Mouse (Mus musculus): ENCODE results near the gene Rbak. TPM values are rescaled to one million over a fixed set of nuclear protein-coding genes. Genes with fewer than 3 reads are reported as not detected.
"Not testable (repeated sequence)": the region's sequence is repeated elsewhere in the genome, so short reads cannot be mapped to it uniquely, and the experiment has no call there.

Rbak gene
- polyA plus RNA-seq (2015; fragmentation: Nextera tagmentation; extraction: Ambion mirVana): 13.4 and 15.4 TPM in 2 replicates

- under 1% methylated on average over 58 of the region's 58 CpGs for WGBS
- peak within 1 kb of the TSS; percentile 63 for H3K4me3 ChIP-seq (replicated peaks)
- ATAC-seq (ENCODE audit: insufficient number of reproducible peaks, low FRiP score, low TSS enrichment, low read depth): peak; percentile 93
Measured at GRCm38 (mm10) chr5:143180255-143181076, at the start of gene Rbak, which contains the start of gene Spdye4b. TSS of gene Rbak (minus strand) at chr5:143180775. TSS of gene Spdye4b (plus strand) at chr5:143181017.

GRCm38 (mm10) chr5:143226790-143227189, 46.2 kb upstream of the Rbak start, which contains the start of gene Spdye4a:
TSS of gene Spdye4a (minus strand) at chr5:143226890.
- ATAC-seq (ENCODE audit: insufficient number of reproducible peaks, low FRiP score, low TSS enrichment, low read depth): no peak
- no peak within 1 kb of the TSS for H3K27ac ChIP-seq (replicated peaks)
- no peaks in the 10 kb centered on the region for H3K36me3 ChIP-seq
- peaks cover 7% of the 10 kb centered on the region; the same call in 1 of the 2 replicates for H3K9me3 ChIP-seq (replicated peaks)
- H3K4me3 ChIP-seq (replicated peaks): no peak within 1 kb of the TSS
- H3K4me2 ChIP-seq (replicated peaks): no peak within 1 kb of the TSS
- H3K4me1 ChIP-seq: no peaks in the 10 kb centered on the region
- no peak within 1 kb of the TSS for H3K9ac ChIP-seq
- no peaks in the 10 kb centered on the region for H3K27me3 ChIP-seq
- 86% methylated on average over 3 of the region's 3 CpGs for WGBS

More at GRCm38 (mm10) chr5:143180255-143181076, at the start of gene Rbak, which contains the start of gene Spdye4b:
- H3K27ac ChIP-seq (replicated peaks): peak within 1 kb of the TSS; percentile 85
- no peaks in the 10 kb centered on the region for H3K27me3 ChIP-seq
- peak within 1 kb of the TSS; percentile 86 for H3K9ac ChIP-seq
- peak within 1 kb of the TSS; percentile 81 for H3K4me2 ChIP-seq (replicated peaks)
- H3K4me1 ChIP-seq: peaks cover 14% of the 10 kb centered on the region
- peaks cover 34% of the 10 kb centered on the region for H3K36me3 ChIP-seq
- H3K9me3 ChIP-seq (replicated peaks): peaks cover 8% of the 10 kb centered on the region; the same call in 1 of the 2 replicates

GRCm38 (mm10) chr5:143222287-143222686, 41.7 kb upstream of the Rbak start:
- no peak overlapping the region for H3K27ac ChIP-seq (replicated peaks)
- H3K9me3 ChIP-seq (replicated peaks): no peaks in the 10 kb centered on the region
- H3K36me3 ChIP-seq: no peaks in the 10 kb centered on the region
- ATAC-seq (ENCODE audit: insufficient number of reproducible peaks, low FRiP score, low TSS enrichment, low read depth): no peak
- H3K4me2 ChIP-seq (replicated peaks): no peak overlapping the region
- H3K4me3 ChIP-seq (replicated peaks): no peak overlapping the region
- H3K4me1 ChIP-seq: no peaks in the 10 kb centered on the region
- H3K9ac ChIP-seq: no peak overlapping the region
- no peaks in the 10 kb centered on the region for H3K27me3 ChIP-seq
- WGBS: 65% methylated on average over 1 of the region's 1 CpGs

GRCm38 (mm10) chr5:143220996-143221395, 40.4 kb upstream of the Rbak start:
- Histone ChIP-seq H3K27me3 (no peaks in the 10 kb centered on the region), H3K27ac (replicated peaks) (no peak overlapping the region), H3K9ac (no peak overlapping the region), H3K4me1 (no peaks in the 10 kb centered on the region), H3K9me3 (replicated peaks) (no peaks in the 10 kb centered on the region), H3K36me3 (no peaks in the 10 kb centered on the region), H3K4me2 (replicated peaks) (no peak overlapping the region), H3K4me3 (replicated peaks) (no peak overlapping the region)
- 74% methylated on average over 5 of the region's 5 CpGs for WGBS
- ATAC-seq (ENCODE audit: insufficient number of reproducible peaks, low FRiP score, low TSS enrichment, low read depth): no peak

- no peak for ATAC-seq (ENCODE audit: insufficient number of reproducible peaks, low FRiP score, low TSS enrichment, low read depth)
Measured at GRCm38 (mm10) chr5:143213832-143214231, 33.3 kb upstream of the Rbak start.

GRCm38 (mm10) chr5:143205015-143205414, 24.4 kb upstream of the Rbak start:
- Histone ChIP-seq H3K4me1 (no peaks in the 10 kb centered on the region), H3K4me3 (replicated peaks) (no peak overlapping the region), H3K4me2 (replicated peaks) (no peak overlapping the region), H3K27ac (replicated peaks) (no peak overlapping the region), H3K27me3 (no peaks in the 10 kb centered on the region), H3K9ac (no peak overlapping the region), H3K9me3 (replicated peaks) (no peaks in the 10 kb centered on the region), H3K36me3 (no peaks in the 10 kb centered on the region)
- 69% methylated on average over 3 of the region's 3 CpGs for WGBS
- ATAC-seq (ENCODE audit: insufficient number of reproducible peaks, low FRiP score, low TSS enrichment, low read depth): no peak

More at GRCm38 (mm10) chr5:143213832-143214231, 33.3 kb upstream of the Rbak start:
- Histone ChIP-seq H3K27me3 (0 out of 2 replicates have a peak, but pooled peaks cover 3% of the 10 kb centered on the region), H3K36me3 (no peaks in the 10 kb centered on the region), H3K9ac (no peak overlapping the region), H3K4me3 (replicated peaks) (no peak overlapping the region), H3K27ac (replicated peaks) (no peak overlapping the region), H3K9me3 (replicated peaks) (no peaks in the 10 kb centered on the region), H3K4me2 (replicated peaks) (no peak overlapping the region), H3K4me1 (no peaks in the 10 kb centered on the region)
- 86% methylated on average over 2 of the region's 2 CpGs for WGBS

GRCm38 (mm10) chr5:143196506-143196905, 15.9 kb upstream of the Rbak start:
- Histone ChIP-seq H3K9me3 (replicated peaks) (no peaks in the 10 kb centered on the region), H3K4me1 (no peaks in the 10 kb centered on the region), H3K36me3 (no peaks in the 10 kb centered on the region), H3K27ac (replicated peaks) (no peak overlapping the region), H3K9ac (no peak overlapping the region), H3K4me2 (replicated peaks) (no peak overlapping the region), H3K27me3 (no peaks in the 10 kb centered on the region), H3K4me3 (replicated peaks) (no peak overlapping the region)
- 77% methylated on average over 4 of the region's 4 CpGs for WGBS
- ATAC-seq (ENCODE audit: insufficient number of reproducible peaks, low FRiP score, low TSS enrichment, low read depth): no peak

GRCm38 (mm10) chr5:143195166-143195565, 14.6 kb upstream of the Rbak start:
- H3K36me3 ChIP-seq: no peaks in the 10 kb centered on the region
- H3K27ac ChIP-seq (replicated peaks): no peak overlapping the region
- no peak overlapping the region for H3K4me2 ChIP-seq (replicated peaks)
- no peaks in the 10 kb centered on the region for H3K9me3 ChIP-seq (replicated peaks)
- 86% methylated on average over 2 of the region's 2 CpGs for WGBS
- ATAC-seq (ENCODE audit: insufficient number of reproducible peaks, low FRiP score, low TSS enrichment, low read depth): no peak
- H3K4me1 ChIP-seq: no peaks in the 10 kb centered on the region
- H3K9ac ChIP-seq: no peak overlapping the region
- H3K27me3 ChIP-seq: no peaks in the 10 kb centered on the region
- no peak overlapping the region for H3K4me3 ChIP-seq (replicated peaks)

- not testable (repeated sequence) for H3K9me3 ChIP-seq (replicated peaks); H3K4me2 ChIP-seq (replicated peaks); H3K27ac ChIP-seq (replicated peaks); H3K4me1 ChIP-seq; H3K36me3 ChIP-seq; H3K9ac ChIP-seq; ATAC-seq (ENCODE audit: insufficient number of reproducible peaks, low FRiP score, low TSS enrichment, low read depth); H3K4me3 ChIP-seq (replicated peaks); H3K27me3 ChIP-seq
- 70% methylated on average over 8 of the region's 8 CpGs for WGBS
Measured at GRCm38 (mm10) chr5:143194747-143195146, 14.2 kb upstream of the Rbak start.

GRCm38 (mm10) chr5:143192806-143193205, 12.2 kb upstream of the Rbak start:
- WGBS: 91% methylated on average over 8 of the region's 8 CpGs
- Histone ChIP-seq H3K4me1 (no peaks in the 10 kb centered on the region), H3K9ac (no peak overlapping the region), H3K36me3 (no peaks in the 10 kb centered on the region), H3K27me3 (no peaks in the 10 kb centered on the region), H3K4me3 (replicated peaks) (no peak overlapping the region), H3K27ac (replicated peaks) (no peak overlapping the region), H3K9me3 (replicated peaks) (no peaks in the 10 kb centered on the region), H3K4me2 (replicated peaks) (no peak overlapping the region)
- no peak for ATAC-seq (ENCODE audit: insufficient number of reproducible peaks, low FRiP score, low TSS enrichment, low read depth)

GRCm38 (mm10) chr5:143188014-143188413, 7.4 kb upstream of the Rbak start:
- H3K4me2 ChIP-seq (replicated peaks); ATAC-seq (ENCODE audit: insufficient number of reproducible peaks, low FRiP score, low TSS enrichment, low read depth); H3K4me1 ChIP-seq; H3K36me3 ChIP-seq; H3K9me3 ChIP-seq (replicated peaks); H3K27ac ChIP-seq (replicated peaks); H3K27me3 ChIP-seq; H3K4me3 ChIP-seq (replicated peaks); H3K9ac ChIP-seq: not testable (repeated sequence)
- 72% methylated on average over 1 of the region's 1 CpGs for WGBS
